Mouse (Mus musculus): ENCODE data around the gene Gm10401.

- TF ChIP-seq CTCF (IDR thresholded peaks at IDR 0.05; ENCODE audit: low read depth) (peak; percentile 98), EP300 (IDR thresholded peaks at IDR 0.05; ENCODE audit: low read depth) (no peak)
Measured at GRCm38 (mm10) chr5:115125211-115125871, 27.2 kb upstream of the Gm10401 start.

All from liver, postnatal 0 days (tissue).